Mouse (Mus musculus) adrenal gland, adult (tissue): Measurements from ENCODE around the gene Gfod2.

Experiments
- DNase-seq, 2 experiments: peaks; one replicate each; pipeline ENCODE4 v3.0.0; 2022 to 2023; ENCODE audit warnings: low spot score in 1 of 2; ENCODE audit not compliant: inconsistent age in 2 of 2

The Gfod2 gene

DNA sequence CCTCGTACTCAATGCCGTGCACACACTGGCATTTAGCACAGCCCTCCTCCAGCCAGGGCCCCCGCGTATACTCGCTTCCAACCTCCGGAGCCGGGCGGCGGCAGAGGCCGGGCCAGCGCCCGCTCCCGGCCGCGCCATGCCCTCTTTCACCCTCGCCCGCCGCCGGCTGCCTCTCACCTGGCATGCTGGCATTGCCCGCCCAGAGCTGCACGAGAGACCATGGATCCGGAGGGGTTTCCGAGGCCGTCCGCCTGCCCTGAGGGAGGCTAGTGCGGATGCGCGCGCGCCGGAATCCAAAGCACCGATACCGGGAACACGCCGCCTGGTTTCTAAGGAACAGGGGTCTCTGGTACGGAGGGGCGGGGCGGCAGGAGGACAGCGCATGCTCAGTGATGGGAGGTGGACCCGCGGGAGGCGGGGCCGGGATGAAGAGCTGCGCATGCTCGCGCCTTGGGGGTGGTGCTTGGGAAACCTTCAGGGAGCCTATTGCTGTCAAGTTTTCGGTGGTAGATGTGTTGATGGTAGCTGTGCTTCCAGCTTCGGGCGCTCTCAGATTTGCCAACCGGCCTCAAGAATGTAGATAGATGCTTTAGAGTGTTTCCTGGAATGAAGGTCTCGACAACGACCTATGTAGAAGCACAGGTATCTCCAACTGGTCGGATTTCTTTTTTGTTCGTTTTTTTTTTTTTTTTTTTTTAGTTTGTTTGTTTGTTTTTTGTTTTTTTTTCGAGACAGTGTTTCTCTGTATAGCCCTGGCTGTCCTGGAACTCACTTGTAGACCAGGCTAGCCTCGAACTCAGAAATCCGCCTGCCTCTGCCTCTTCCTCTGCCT, at the start of gene Gfod2:
Gfod2 (minus strand) TSS at position 388 of the 832 bp plus-strand sequence.
- peak; percentile 98 to 100 for DNase-seq

DNA sequence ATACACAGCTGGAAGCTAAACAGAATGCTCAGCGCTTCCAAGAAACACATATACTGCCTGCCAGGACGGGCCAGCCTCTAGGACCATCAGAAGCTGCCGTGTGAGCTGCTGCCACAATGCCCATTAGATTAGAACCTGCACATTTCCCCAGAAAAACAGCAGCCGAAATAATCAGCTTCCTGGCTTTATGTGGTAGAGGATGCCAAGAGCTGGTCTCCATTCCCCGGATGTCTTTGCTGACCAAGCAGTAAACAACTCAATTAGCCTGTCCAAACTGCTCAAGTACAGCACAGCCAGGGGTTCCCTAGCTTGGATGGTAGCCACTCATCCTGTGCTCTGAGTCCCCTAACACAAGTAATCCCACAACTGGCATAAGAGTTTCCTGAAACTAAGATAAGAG, 49.3 kb upstream of the Gfod2 start:
- DNase-seq: no peak

DNA sequence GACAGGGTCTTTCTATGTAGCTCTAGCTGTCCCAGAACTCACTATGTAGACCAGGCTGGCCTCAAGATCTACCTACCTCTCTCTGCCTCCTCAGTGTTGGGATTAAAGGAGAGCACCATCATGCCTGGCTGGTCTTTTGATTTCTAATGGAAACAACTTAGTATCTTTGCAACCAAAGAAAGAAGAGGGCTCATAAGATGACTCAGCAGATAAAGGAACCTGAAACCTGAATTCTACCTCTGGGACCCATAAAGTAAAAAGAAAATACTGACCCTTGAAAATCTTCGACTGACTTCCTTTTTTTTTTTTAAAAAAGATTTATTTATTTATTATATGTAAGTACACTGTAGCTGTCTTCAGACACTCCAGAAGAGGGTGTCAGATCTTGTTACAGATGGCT, 47.5 kb upstream of the Gfod2 start:
- DNase-seq: no peak

DNA sequence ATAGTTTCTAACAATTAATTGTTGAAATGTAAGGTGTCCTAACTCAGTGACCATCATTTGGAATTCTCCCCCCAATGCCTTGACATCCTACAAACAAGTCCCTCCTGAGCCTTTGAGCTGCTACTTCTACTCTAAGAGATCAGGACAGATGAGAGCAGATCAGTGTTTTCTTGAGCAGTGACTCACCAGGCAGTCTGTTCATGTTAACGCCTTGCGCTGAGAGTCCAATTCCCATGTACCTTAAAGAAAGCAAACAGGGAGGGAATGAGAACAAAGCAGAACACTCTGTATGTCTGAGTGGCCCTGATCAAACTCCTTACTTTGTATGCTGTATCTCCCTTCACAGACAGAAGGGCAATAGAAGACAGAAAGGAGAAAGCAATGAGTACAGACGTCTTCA, 46.9 kb upstream of the Gfod2 start:
- no peak for DNase-seq

DNA sequence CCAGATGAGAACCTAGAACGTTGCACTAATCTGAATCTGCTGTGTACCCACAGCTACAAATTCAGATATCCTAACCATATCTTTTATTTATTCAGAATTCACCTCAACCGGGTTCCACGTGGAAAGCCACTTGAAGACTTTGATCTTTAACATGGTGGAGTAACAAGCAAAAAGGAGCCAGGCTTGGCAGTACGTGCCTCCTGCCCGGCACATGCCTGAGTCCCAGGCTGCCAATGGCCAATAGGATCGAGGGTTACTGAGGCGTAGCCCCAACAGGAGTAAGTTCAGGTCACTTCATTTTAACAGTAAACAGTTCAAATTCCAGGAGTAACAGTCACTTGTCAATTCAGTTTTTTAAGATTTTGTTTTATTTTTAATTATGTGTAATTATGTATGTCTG, 46.3 kb upstream of the Gfod2 start:
- no peak for DNase-seq

DNA sequence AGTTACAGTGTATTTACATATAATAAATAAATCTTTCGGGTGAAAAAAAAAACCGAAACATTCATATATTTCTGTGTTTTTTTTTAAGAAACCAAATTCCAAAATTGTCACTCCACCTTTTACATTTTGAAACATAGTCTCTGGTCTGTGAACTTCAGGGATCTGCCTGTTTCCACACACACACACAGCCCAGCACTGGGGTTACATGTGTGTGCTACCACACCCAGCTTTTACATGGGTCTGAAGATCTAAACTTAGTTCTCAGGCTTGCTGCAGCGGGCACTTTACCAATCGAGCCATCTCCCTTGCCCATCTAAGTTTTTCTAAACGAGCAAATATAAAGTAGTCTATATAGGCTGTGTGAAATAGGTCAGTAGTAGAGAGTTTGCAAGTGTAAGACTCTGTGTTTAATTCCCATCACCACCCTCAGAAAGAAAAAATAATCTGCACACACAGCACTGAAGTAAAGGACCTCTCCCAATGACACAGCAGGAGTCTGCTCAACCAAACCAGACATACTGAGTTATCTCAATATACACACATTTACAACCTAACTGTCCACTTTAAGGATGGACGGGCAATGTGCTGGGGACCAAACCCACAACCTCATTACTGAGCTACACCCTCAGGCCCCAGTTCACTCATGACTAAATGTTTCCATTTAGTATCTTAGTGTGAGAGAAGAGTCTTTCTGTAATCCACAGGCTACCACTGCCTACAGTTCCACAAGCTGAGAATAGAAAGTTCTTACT, 42.9 kb upstream of the Gfod2 start:
- no peak for DNase-seq

DNA sequence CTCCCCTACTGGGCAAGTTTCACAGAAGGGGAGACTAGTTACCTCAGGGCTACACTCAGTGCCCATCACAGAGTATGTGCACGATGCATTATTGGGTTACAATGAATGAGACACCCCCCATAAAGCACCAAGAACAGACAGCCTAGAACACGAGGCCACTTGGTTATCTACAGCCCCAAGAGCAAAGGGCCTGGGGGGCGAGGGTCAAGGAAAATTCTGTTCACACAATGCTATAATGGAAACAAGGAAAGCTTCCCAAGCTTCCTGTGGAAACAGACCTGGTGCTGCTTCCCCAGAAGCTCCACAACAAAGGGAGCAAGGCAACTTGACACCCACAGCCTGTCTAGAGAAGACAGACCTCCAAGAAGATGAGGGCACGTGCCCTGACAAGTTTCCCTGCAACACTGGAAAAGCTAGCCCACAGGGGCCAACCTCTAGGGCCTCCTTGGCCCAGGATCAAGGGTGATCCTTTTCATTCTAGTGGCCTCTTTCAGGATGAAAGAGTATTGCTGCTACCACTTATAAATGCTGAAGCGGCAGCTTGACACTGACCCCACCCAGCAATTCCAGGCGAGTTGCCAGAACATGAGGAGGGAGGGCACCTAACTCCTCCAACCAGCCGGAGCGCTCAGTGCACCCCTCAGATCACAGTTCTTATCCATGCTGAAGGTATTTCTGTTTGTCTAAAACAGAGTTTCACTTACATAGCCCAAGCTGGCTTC, 40.8 kb upstream of the Gfod2 start:
- peak; percentile 80 to 91 for DNase-seq

DNA sequence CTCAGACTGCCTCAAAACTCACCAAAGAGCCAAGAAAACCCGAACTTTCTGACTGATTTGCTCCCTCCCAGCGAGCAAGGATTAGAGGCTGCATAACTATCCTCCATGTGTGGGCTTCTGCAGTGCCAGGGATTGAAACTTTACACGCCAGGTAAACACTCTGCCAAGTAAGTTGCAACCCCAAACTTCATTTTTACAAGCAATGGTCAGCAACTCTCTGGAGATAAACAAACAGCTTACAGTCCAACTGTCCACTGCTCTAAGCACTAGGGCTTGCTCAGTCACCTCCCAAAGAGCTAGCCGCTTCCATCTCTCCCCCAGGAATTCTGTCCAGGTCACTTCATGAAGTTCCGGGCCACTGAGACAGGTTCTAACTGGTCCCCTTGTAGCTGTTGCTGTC, 39.9 kb upstream of the Gfod2 start:
- DNase-seq: no peak

DNA sequence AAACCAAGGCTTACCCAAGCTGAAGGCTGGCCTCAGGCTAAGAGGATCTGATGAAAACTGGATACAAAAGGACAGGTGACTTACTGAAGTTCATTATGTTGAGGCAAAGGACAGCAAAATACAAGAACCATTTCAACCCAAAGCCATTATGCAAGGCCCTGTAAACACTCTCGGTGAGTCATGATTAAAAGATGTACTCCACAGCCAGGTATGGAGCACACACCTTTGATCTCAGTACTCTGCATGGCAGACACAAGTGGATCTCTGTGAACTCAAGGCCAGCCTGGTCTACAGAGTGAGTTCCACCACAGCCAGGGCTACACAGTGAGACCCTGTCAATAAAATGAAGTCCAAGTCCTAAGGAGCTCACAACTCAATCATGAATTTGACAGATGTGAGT, 37.3 kb upstream of the Gfod2 start:
- DNase-seq: peak in 1 of 2 experiments; percentile 37

DNA sequence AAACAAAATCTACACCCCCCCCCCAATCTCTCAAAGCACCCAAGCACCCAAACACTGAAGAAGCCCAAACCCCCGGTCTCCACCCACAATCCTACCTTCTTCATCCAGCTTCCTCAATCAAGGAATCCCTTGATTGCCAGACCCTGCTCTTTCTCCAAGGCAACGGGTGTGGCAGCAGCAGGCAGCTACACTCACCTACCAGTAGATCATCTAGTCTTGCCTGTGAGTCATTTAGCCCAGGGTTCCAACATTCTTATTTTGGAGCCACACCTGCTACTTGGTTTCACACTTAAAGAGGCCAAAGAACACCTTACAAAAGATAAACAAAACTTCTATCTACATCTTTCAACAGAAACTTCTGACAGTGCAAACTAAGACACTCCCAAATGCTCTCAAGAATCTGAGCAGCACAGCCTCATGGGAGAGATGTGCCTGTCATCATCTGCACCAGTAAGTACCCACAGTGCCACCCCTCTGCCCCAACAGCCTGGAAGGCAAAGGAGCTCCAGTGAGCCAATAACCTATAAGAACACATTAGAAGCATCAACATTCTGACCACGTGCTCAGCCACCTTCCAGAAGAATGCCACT, 35.6 kb upstream of the Gfod2 start:
- DNase-seq: no peak

DNA sequence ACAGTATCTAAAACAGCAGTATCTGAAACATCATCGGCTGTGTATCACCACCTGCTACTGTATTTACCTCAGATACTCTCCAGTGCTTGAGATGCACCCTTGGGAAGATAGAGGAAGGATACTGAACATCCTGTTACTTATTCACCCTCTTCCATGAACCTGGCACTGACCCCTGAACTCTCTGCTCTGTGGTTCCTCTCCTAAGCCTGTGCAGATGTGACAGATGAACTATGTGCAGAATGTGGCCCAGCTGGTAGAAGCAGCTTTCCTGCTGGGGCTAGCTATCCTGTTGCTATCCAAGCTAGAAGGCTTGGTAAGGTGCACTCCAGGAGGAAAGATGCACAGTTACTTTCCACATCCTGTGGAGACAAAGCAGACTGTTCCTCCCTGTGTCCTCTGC, 34.9 kb upstream of the Gfod2 start:
- DNase-seq: no peak

DNA sequence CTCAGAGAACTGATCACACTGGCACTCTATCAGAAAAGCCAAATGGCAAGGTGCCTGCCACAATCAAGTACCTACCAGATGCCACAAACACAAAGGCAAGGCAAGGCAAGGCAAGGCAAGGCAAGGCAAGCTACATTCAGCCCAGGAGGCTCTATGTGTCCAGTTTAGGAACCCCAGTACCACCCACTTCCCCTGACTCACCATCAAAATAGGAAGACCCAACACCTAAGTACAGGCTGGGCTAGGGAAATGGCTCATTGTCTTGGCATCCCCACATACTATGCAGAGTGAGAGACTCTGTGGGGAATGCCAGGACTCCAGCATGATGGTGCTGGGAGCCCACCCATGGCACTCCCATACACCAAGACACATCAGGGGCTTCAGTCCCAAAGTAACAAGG, 31.2 kb upstream of the Gfod2 start:
- no peak for DNase-seq

DNA sequence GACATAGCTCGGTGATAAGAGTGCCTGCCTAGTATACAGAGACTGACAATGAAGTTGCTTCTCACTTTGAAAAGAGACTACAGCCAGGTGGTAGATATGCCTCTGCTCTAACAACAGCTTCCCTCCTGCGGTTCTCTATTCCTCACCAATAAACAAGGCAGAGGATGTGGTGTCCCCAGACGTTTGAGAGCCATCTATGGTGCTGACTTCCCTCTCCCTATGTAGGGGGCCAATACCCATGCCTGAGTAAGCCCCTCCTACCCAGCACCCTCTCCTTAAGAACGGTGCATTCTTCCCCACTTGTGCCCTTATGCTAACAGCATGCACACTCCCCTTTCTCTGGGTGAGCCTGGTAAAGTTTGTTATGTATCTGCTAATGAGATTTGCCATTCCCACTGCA, 30.5 kb upstream of the Gfod2 start:
- no peak for DNase-seq

DNA sequence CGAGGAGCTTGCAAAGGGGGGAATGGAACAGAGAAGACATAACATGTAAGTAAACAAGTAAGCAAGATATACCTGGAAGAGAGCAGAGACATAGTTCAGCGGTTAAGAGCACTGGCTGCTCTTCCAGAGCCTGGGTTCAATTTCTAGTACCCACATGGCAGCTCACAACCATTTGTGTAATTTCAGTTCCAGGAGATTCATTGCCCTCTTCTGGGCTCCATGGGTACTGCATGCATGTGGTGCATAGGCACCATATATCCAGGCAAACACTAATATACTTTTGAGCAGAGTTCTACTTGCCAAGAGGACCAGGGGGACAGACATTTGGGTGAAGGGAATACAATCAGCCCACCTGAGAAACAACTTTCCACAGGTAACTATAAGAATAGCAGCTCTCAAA, 29.8 kb upstream of the Gfod2 start:
- DNase-seq: peak; percentile 38 to 84

DNA sequence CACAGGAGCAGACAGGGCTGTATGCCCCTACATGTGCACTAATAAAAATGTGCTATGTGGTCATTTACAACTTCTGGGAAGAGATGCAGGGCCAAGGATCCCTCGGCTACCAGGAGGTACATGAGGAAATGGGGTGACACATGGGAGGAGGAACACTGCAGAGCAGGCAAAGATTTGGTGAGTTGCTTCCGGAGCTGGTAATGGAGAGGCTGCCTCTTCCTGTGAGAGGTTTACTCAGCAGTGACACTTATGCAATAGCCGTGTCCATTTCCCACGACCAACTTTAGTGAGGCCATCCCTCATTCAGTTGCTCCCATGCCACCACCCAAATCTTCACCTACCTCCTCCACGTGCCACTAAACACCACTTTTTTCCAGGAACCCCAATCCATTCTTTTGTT, 21.8 kb upstream of the Gfod2 start:
- DNase-seq: no peak

DNA sequence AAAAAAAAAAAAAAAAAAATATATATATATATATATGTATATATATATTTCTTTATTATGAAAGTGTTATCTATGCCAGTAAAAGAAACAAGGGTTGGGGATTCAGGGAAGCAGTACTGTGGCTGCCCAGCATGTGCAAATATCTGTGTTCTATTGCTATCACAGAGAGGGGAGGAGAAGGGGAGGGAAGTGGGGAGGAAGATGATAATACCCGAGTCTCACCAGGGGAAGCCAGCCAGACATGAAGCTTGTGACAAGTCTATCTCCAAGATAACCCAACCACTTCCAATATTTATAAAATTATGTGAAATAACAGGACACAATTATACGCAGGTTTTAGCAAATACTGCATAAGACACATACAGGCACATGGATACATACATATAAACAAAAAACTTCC, 19.4 kb upstream of the Gfod2 start:
- DNase-seq: no peak

DNA sequence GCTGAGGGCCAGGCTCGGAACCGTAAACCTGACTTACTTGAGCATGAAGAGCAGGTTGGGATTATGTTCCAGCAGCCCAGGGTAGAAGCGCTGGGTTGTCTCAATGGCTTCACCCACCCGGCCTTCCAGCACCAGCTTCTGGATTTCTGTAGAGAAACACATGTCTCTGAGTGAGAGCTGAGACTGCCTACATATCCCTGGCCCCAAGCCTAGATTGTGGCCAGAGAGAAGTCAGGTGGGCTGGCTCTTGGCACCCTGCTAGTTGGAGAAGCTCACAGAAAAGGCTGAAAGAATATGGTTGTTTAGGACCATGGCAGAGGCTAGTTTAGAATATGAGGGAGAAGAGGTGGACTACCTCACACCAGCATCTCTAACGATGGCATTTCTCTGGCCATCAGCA, 16.0 kb upstream of the Gfod2 start:
- no peak for DNase-seq

DNA sequence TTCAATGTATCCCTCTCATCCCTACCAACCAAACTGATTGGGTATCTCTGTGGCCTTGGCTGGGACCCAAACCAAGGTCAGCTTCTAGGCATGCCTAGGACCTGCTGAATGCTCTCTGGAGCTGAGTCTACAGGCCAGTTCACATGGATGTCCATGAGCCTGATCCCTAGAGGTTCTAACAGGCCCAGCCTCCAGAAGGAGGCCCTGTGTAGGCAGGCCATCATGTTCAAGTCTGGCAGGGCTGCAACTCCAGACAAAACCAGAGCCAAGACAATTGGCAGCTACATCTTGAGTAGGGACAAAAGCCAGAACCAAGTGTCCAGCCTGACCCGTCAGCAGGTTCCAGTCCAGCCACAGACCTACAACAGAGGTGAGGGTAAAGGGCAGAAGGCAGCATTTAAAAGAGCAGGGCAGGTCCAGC, 15.0 kb upstream of the Gfod2 start:
- peak; percentile 63 to 66 for DNase-seq

DNA sequence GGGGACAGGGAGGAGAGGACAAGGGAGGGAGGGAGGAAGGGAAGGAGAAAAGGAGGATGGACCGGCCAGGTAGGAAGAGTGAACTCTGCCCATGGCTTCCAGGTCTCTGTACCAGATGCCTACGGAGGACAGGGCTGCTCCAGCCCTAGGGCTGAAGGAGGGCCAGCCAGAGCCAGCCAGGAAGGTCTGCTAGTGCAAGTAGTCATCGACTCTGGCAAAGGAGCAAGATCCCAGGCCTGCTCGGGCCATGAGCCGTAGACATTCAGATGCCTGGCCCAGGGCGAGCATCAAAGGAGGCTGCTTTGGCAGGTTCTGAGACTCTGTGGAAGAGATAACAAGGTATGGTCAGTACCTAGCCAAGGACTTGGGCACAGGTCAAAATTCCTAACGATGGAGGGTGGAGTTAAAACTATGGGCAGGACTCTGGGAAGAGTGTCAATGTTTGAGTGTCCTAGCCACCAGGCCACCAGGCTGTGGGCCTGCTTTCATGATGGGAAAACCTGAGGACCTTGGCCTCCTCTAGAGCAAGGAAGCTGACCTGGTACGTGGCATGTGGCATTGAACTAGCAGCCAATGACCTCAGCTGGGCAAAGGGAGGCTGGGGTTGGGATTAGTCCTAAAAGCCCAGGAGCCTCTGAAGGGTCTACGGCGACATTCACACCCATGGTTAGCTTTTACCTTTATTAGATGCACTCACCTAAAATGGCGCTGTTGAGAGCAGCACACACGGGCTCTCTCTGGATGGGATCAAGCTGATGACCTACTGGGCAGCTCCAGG, 13.1 kb upstream of the Gfod2 start:
- DNase-seq: peak in 1 of 2 experiments; percentile 44

DNA sequence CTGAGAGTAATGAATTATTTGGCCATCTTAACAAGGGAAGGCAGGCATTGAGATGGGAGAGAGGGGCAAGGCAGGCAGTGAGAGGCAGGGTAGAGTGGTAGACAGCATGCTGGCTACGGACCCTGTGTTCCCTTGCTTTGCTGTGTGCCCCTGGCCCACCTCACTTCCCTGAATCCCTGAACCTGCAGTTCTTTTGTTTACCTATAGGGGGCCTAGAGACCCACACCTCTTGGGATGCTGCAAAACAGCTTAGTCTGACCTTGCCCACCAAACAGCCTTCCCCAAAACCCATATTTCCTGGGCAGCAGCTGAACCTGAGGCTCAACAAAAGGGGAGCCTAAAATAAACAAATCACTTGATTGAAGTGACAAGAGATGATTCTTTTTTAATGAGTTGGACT, 12.1 kb upstream of the Gfod2 start:
- peak in 1 of 2 experiments; percentile 47 for DNase-seq
